Mouse (Mus musculus) hindbrain, embryonic 12.5 days (tissue): ENCODE measurements around the gene Plac1. TPM values are rescaled to one million over a fixed set of nuclear protein-coding genes. Genes with fewer than 3 reads are reported as not detected.

Experiments used
- ATAC-seq: fragments of 200-750 bp; cut with Nextera tagmentation; 2 replicates; pipeline ENCODE4 v1.8.0; 2017; ENCODE audit warnings: moderate TSS enrichment; ENCODE audit not compliant: low FRiP score
- H3K27ac ChIP-seq: fragments of 300-500 bp; sonication (generic); 2 replicates; pipeline ENCODE4 v1.5.1; 2016; ENCODE audit warnings: mild to moderate bottlenecking
- H3K27me3 ChIP-seq: fragments of 300-500 bp; sonication (generic); 2 replicates; pipeline ENCODE4 v1.6.1; 2016; ENCODE audit warnings: mild to moderate bottlenecking
- H3K36me3 ChIP-seq: fragments of 300-500 bp; sonication (generic); 2 replicates; pipeline ENCODE4 v1.6.1; 2016; ENCODE audit warnings: mild to moderate bottlenecking
- H3K4me1 ChIP-seq: fragments of 300-500 bp; sonication (generic); 2 replicates; pipeline ENCODE4 v1.6.1; 2016
- H3K4me2 ChIP-seq: fragments of 300-500 bp; sonication (generic); replicated peaks from 2 replicates; pipeline ENCODE4 v1.6.1; 2016; ENCODE audit warnings: mild to moderate bottlenecking
- H3K4me3 ChIP-seq: fragments of 300-500 bp; sonication (generic); 2 replicates; pipeline ENCODE4 v1.5.1; 2016; ENCODE audit warnings: mild to moderate bottlenecking
- H3K9ac ChIP-seq: fragments of 300-500 bp; sonication (generic); 2 replicates; pipeline ENCODE4 v1.6.1; 2016; ENCODE audit warnings: mild to moderate bottlenecking, moderate library complexity
- H3K9me3 ChIP-seq: fragments of 300-500 bp; sonication (generic); replicated peaks from 2 replicates; pipeline ENCODE4 v1.6.1; 2016; ENCODE audit warnings: mild to moderate bottlenecking
- WGBS: fragments of 180-500 bp; shearing (Covaris S2); methylation state at CpG from one replicate; pipeline ENCODE4 v1.1.7; 2016; 5-methylcytosine and 5-hydroxymethylcytosine counted together
- polyA plus RNA-seq: library from polyadenylated mRNA; unstranded; fragments of >200 nt; fragmentation: Nextera tagmentation; extraction: Ambion mirVana; gene quantifications from 2 replicates; pipeline ENCODE4 v1.2.1, GENCODE M21; 2016

The Plac1 gene
- polyA plus RNA-seq, 1 experiment from 2014 or later, result 2.7 TPM

GRCm38 (mm10) chrX:53129501-53129900 is 110.4 kb downstream of the Plac1 start:
- no peak overlapping the region for H3K27ac ChIP-seq
- H3K27me3 ChIP-seq, result no peaks in the 10 kb centered on the region
- no peak overlapping the region for H3K4me2 ChIP-seq
- H3K9ac ChIP-seq, result no peak overlapping the region
- H3K9me3 ChIP-seq, result no peaks in the 10 kb centered on the region
- no peaks in the 10 kb centered on the region for H3K4me1 ChIP-seq
- ATAC-seq, result no peak
- WGBS, result 52% methylated on average over 2 of the region's 2 CpGs
- no peak overlapping the region for H3K4me3 ChIP-seq
- H3K36me3 ChIP-seq, result no peaks in the 10 kb centered on the region

- 68% methylated on average over 6 of the region's 6 CpGs for WGBS
- Histone ChIP-seq H3K27ac (no peak overlapping the region), H3K4me2 (no peak overlapping the region)
Measured at GRCm38 (mm10) chrX:53126492-53127033, 113.3 kb downstream of the Plac1 start.

GRCm38 (mm10) chrX:53125838-53126467 is 114.0 kb downstream of the Plac1 start:
- H3K4me3 ChIP-seq, result no peak overlapping the region
- 31% methylated on average over 3 of the region's 3 CpGs for WGBS
- no peaks in the 10 kb centered on the region for H3K9me3 ChIP-seq
- no peak overlapping the region for H3K27ac ChIP-seq
- H3K36me3 ChIP-seq, result no peaks in the 10 kb centered on the region
- no peak overlapping the region for H3K9ac ChIP-seq
- peak; percentile 67 for ATAC-seq
- no peak overlapping the region for H3K4me2 ChIP-seq
- H3K27me3 ChIP-seq, result no peaks in the 10 kb centered on the region
- no peaks in the 10 kb centered on the region for H3K4me1 ChIP-seq

More at GRCm38 (mm10) chrX:53126492-53127033, 113.3 kb downstream of the Plac1 start:
- Histone ChIP-seq H3K4me3 (no peak overlapping the region), H3K27me3 (no peaks in the 10 kb centered on the region), H3K9ac (no peak overlapping the region), H3K36me3 (no peaks in the 10 kb centered on the region), H3K9me3 (no peaks in the 10 kb centered on the region), H3K4me1 (no peaks in the 10 kb centered on the region)
- no peak for ATAC-seq

- Histone ChIP-seq H3K9ac (no peak overlapping the region), H3K27me3 (no peaks in the 10 kb centered on the region), H3K4me1 (no peaks in the 10 kb centered on the region), H3K4me3 (no peak overlapping the region), H3K27ac (no peak overlapping the region), H3K9me3 (no peaks in the 10 kb centered on the region), H3K36me3 (no peaks in the 10 kb centered on the region), H3K4me2 (no peak overlapping the region)
- WGBS, result 69% methylated on average over 1 of the region's 1 CpGs
- ATAC-seq, result no peak
Measured at GRCm38 (mm10) chrX:53123562-53123961, 116.3 kb downstream of the Plac1 start.

- H3K4me1 ChIP-seq, result no peaks in the 10 kb centered on the region
- H3K9ac ChIP-seq, result no peak overlapping the region
Measured at GRCm38 (mm10) chrX:53118631-53119030, 121.3 kb downstream of the Plac1 start.

GRCm38 (mm10) chrX:53118019-53118418 is 121.9 kb downstream of the Plac1 start:
- no peak overlapping the region for H3K27ac ChIP-seq
- H3K4me2 ChIP-seq, result no peak overlapping the region
- H3K4me3 ChIP-seq, result no peak overlapping the region
- no peaks in the 10 kb centered on the region for H3K36me3 ChIP-seq
- no peak overlapping the region for H3K9ac ChIP-seq
- H3K27me3 ChIP-seq, result no peaks in the 10 kb centered on the region
- no peaks in the 10 kb centered on the region for H3K4me1 ChIP-seq
- H3K9me3 ChIP-seq, result no peaks in the 10 kb centered on the region
- no peak for ATAC-seq

More at GRCm38 (mm10) chrX:53118631-53119030, 121.3 kb downstream of the Plac1 start:
- Histone ChIP-seq H3K27ac (no peak overlapping the region), H3K36me3 (no peaks in the 10 kb centered on the region), H3K4me3 (no peak overlapping the region), H3K27me3 (no peaks in the 10 kb centered on the region), H3K9me3 (no peaks in the 10 kb centered on the region), H3K4me2 (no peak overlapping the region)
- WGBS, result 59% methylated on average over 6 of the region's 6 CpGs
- ATAC-seq, result no peak

- no peaks in the 10 kb centered on the region for H3K36me3 ChIP-seq
- no peak overlapping the region for H3K4me2 ChIP-seq
- WGBS, result 71% methylated on average over 7 of the region's 7 CpGs
- no peaks in the 10 kb centered on the region for H3K27me3 ChIP-seq
- H3K4me3 ChIP-seq, result no peak overlapping the region
- H3K27ac ChIP-seq, result no peak overlapping the region
- no peaks in the 10 kb centered on the region for H3K4me1 ChIP-seq
- H3K9me3 ChIP-seq, result no peaks in the 10 kb centered on the region
- no peak overlapping the region for H3K9ac ChIP-seq
- ATAC-seq, result no peak
Measured at GRCm38 (mm10) chrX:53114994-53115393, 124.9 kb downstream of the Plac1 start.

GRCm38 (mm10) chrX:53110142-53110541 is 129.8 kb downstream of the Plac1 start:
- no peaks in the 10 kb centered on the region for H3K4me1 ChIP-seq

GRCm38 (mm10) chrX:53107127-53107526 is 132.8 kb downstream of the Plac1 start:
- Histone ChIP-seq H3K27ac (no peak overlapping the region), H3K9me3 (no peaks in the 10 kb centered on the region), H3K9ac (no peak overlapping the region), H3K4me2 (no peak overlapping the region), H3K27me3 (no peaks in the 10 kb centered on the region), H3K4me3 (no peak overlapping the region), H3K4me1 (no peaks in the 10 kb centered on the region), H3K36me3 (no peaks in the 10 kb centered on the region)
- WGBS, result 76% methylated on average over 2 of the region's 2 CpGs
- no peak for ATAC-seq

More at GRCm38 (mm10) chrX:53110142-53110541, 129.8 kb downstream of the Plac1 start:
- WGBS, result 92% methylated on average over 4 of the region's 4 CpGs
- no peak for ATAC-seq
- Histone ChIP-seq H3K27ac (no peak overlapping the region), H3K9ac (no peak overlapping the region), H3K36me3 (no peaks in the 10 kb centered on the region), H3K9me3 (no peaks in the 10 kb centered on the region), H3K4me2 (no peak overlapping the region), H3K27me3 (no peaks in the 10 kb centered on the region), H3K4me3 (no peak overlapping the region)

GRCm38 (mm10) chrX:53101165-53101564 is 138.7 kb downstream of the Plac1 start:
- 69% methylated on average over 2 of the region's 2 CpGs for WGBS
- ATAC-seq, result no peak
- Histone ChIP-seq H3K27ac (no peak overlapping the region), H3K27me3 (no peaks in the 10 kb centered on the region), H3K4me2 (no peak overlapping the region), H3K36me3 (no peaks in the 10 kb centered on the region), H3K9ac (no peak overlapping the region), H3K4me1 (no peaks in the 10 kb centered on the region), H3K9me3 (no peaks in the 10 kb centered on the region), H3K4me3 (no peak overlapping the region)

GRCm38 (mm10) chrX:53099951-53100350 is 140.0 kb downstream of the Plac1 start:
- Histone ChIP-seq H3K9me3 (no peaks in the 10 kb centered on the region), H3K4me2 (no peak overlapping the region), H3K27ac (no peak overlapping the region), H3K36me3 (no peaks in the 10 kb centered on the region), H3K4me3 (no peak overlapping the region), H3K27me3 (no peaks in the 10 kb centered on the region), H3K4me1 (no peaks in the 10 kb centered on the region), H3K9ac (no peak overlapping the region)
- WGBS, result 63% methylated on average over 7 of the region's 7 CpGs
- ATAC-seq, result no peak

- Histone ChIP-seq H3K9me3 (no peaks in the 10 kb centered on the region), H3K36me3 (no peaks in the 10 kb centered on the region), H3K27ac (no peak overlapping the region), H3K4me2 (no peak overlapping the region), H3K27me3 (no peaks in the 10 kb centered on the region), H3K9ac (no peak overlapping the region), H3K4me1 (no peaks in the 10 kb centered on the region), H3K4me3 (no peak overlapping the region)
- no peak for ATAC-seq
- 86% methylated on average over 3 of the region's 3 CpGs for WGBS
Measured at GRCm38 (mm10) chrX:53099266-53099665, 140.6 kb downstream of the Plac1 start.

- H3K9ac ChIP-seq, result no peak overlapping the region
- no peak overlapping the region for H3K27ac ChIP-seq
- H3K4me2 ChIP-seq, result no peak overlapping the region
- H3K4me1 ChIP-seq, result no peaks in the 10 kb centered on the region
- no peak for ATAC-seq
- no peaks in the 10 kb centered on the region for H3K36me3 ChIP-seq
- H3K4me3 ChIP-seq, result no peak overlapping the region
- 50% methylated on average over 4 of the region's 4 CpGs for WGBS
- no peaks in the 10 kb centered on the region for H3K9me3 ChIP-seq
- no peaks in the 10 kb centered on the region for H3K27me3 ChIP-seq
Measured at GRCm38 (mm10) chrX:53098293-53098692, 141.6 kb downstream of the Plac1 start.
